Mouse (Mus musculus) CH12.LX (cell line): ENCODE data around the gene Frmd4a. TPM values are rescaled to one million over a fixed set of nuclear protein-coding genes. Genes with fewer than 3 reads are reported as not detected.

Experiments
- DNase-seq: peaks from one replicate; pipeline ENCODE4 v3.0.0-alpha.2; 2013; ENCODE audit errors: extremely low read depth
- H3K27ac ChIP-seq: 2 replicates; pipeline ENCODE4 v1.5.1; 2012; ENCODE audit warnings: low read depth, mild to moderate bottlenecking, control low read depth, moderate library complexity; ENCODE audit not compliant: insufficient read depth
- H3K27me3 ChIP-seq: replicated peaks from 2 replicates; pipeline ENCODE3; 2012; ENCODE audit warnings: inconsistent platforms
- H3K36me3 ChIP-seq, 2 experiments: replicated peaks in 1 of 2; 2 replicates each; pipeline versions ENCODE3 to v1.6.1; 2012; ENCODE audit warnings: inconsistent platforms in 1 of 2, low read length in 1 of 2, mild to moderate bottlenecking in 1 of 2, mixed read lengths in 1 of 2, moderate library complexity in 1 of 2; ENCODE audit not compliant: control insufficient read depth in 1 of 2, insufficient read depth in 1 of 2
- H3K4me1 ChIP-seq, 2 experiments: 2 replicates each; pipeline ENCODE4 v1.6.1; 2012; ENCODE audit warnings: inconsistent platforms in 1 of 2, moderate library complexity in 1 of 2; ENCODE audit not compliant: insufficient read depth in 2 of 2, control insufficient read depth in 1 of 2
- H3K4me2 ChIP-seq: 2 replicates; pipeline ENCODE4 v1.6.1; 2012; ENCODE audit warnings: low read depth, mild to moderate bottlenecking, control low read depth; ENCODE audit not compliant: poor library complexity, insufficient read depth, severe bottlenecking
- H3K4me3 ChIP-seq, 3 experiments: fragments of 150-350 bp in 1 of 3; sonication (generic) in 1 of 3; replicated peaks in 1 of 3; 2 replicates each; pipeline versions ENCODE3 to v1.5.1; 2011 to 2012; ENCODE audit warnings: low read depth in 2 of 3, low read length in 2 of 3, mild to moderate bottlenecking in 2 of 3, moderate library complexity in 2 of 3, control low read depth in 1 of 3, improper control_type of control experiment in 1 of 3, inconsistent platforms in 1 of 3, mixed read lengths in 1 of 3; ENCODE audit not compliant: poor library complexity in 1 of 3
- H3K79me2 ChIP-seq: replicated peaks from 2 replicates; pipeline ENCODE4 v1.6.1; 2012; ENCODE audit warnings: mild to moderate bottlenecking, moderate library complexity; ENCODE audit not compliant: control insufficient read depth, poor library complexity, insufficient read depth, severe bottlenecking; ENCODE audit errors: extremely low read depth
- H3K9ac ChIP-seq: 2 replicates; pipeline ENCODE4 v1.6.1; 2012; ENCODE audit warnings: low read depth, mild to moderate bottlenecking, control low read depth, moderate library complexity; ENCODE audit not compliant: insufficient read depth
- H3K9me3 ChIP-seq: replicated peaks from 2 replicates; pipeline ENCODE3; 2012; ENCODE audit warnings: low read length, inconsistent platforms, mixed read lengths
- BHLHE40 ChIP-seq: IDR thresholded peaks from 2 replicates; pipeline ENCODE4 v1.6.1; 2011; ENCODE audit warnings: mild to moderate bottlenecking, low read depth, low read length, improper control_type of control experiment
- CHD1 ChIP-seq: IDR thresholded peaks from 2 replicates; pipeline ENCODE4 v1.6.1; 2012; ENCODE audit warnings: low read depth, low read length, improper control_type of control experiment, inconsistent platforms
- CHD2 ChIP-seq: IDR thresholded peaks from 2 replicates; pipeline ENCODE4 v1.6.1; 2011; ENCODE audit warnings: low read length, improper control_type of control experiment
- CTCF ChIP-seq, 2 experiments: IDR thresholded peaks in 1 of 2; conservative IDR thresholded peaks in 1 of 2; 2 replicates each; pipeline ENCODE4 v1.5.1; 2011 to 2012; ENCODE audit warnings: low read depth in 2 of 2, low read length in 2 of 2, improper control_type of control experiment in 1 of 2, inconsistent platforms in 1 of 2, mild to moderate bottlenecking in 1 of 2, moderate library complexity in 1 of 2
- GABPA ChIP-seq: IDR thresholded peaks from 2 replicates; pipeline ENCODE4 v1.6.1; 2012; ENCODE audit warnings: low read depth, low read length, improper control_type of control experiment, inconsistent platforms; ENCODE audit not compliant: insufficient replicate concordance
- HCFC1 ChIP-seq: IDR thresholded peaks from 2 replicates; pipeline ENCODE4 v1.6.1; 2012; ENCODE audit warnings: low read depth, mild to moderate bottlenecking, inconsistent platforms, low read length, improper control_type of control experiment
- IRF4 ChIP-seq: IDR thresholded peaks from 2 replicates; pipeline ENCODE4 v1.6.1; 2014; ENCODE audit warnings: low read depth, mild to moderate bottlenecking, inconsistent platforms, low read length, improper control_type of control experiment
- JUND ChIP-seq: conservative IDR thresholded peaks from 2 replicates; pipeline ENCODE4 v1.6.1; 2011; ENCODE audit warnings: low read depth, low read length, improper control_type of control experiment
- KAT2A ChIP-seq: IDR thresholded peaks from 2 replicates; pipeline ENCODE4 v1.6.1; 2012; ENCODE audit warnings: low read length, improper control_type of control experiment, inconsistent platforms; ENCODE audit not compliant: insufficient replicate concordance
- MAFK ChIP-seq: IDR thresholded peaks from 2 replicates; pipeline ENCODE4 v1.6.1; 2011; ENCODE audit warnings: low read length, improper control_type of control experiment; ENCODE audit not compliant: insufficient replicate concordance
- MAX ChIP-seq: IDR thresholded peaks from 2 replicates; pipeline ENCODE4 v1.6.1; 2011; ENCODE audit warnings: low read length, improper control_type of control experiment
- MXI1 ChIP-seq: IDR thresholded peaks from 2 replicates; pipeline ENCODE4 v1.6.1; 2011; ENCODE audit warnings: mild to moderate bottlenecking, low read depth, low read length, improper control_type of control experiment
- MYC ChIP-seq: IDR thresholded peaks from 2 replicates; pipeline ENCODE4 v1.6.1; 2011; ENCODE audit warnings: low read depth, mild to moderate bottlenecking, improper control_type of control experiment, low read length
- NRF1 ChIP-seq: IDR thresholded peaks from 2 replicates; pipeline ENCODE4 v1.6.1; 2014; ENCODE audit warnings: low read depth, mild to moderate bottlenecking, inconsistent platforms, low read length, improper control_type of control experiment, moderate library complexity
- PAX5 ChIP-seq: IDR thresholded peaks from 2 replicates; pipeline ENCODE4 v1.6.1; 2012; ENCODE audit warnings: low read length, inconsistent platforms, mixed read lengths
- POLR2A ChIP-seq: IDR thresholded peaks from 2 replicates; pipeline ENCODE4 v1.6.1; 2011; ENCODE audit warnings: low read depth, mild to moderate bottlenecking, improper control_type of control experiment, low read length
- SIN3A ChIP-seq: IDR thresholded peaks from 2 replicates; pipeline ENCODE4 v1.6.1; 2012; ENCODE audit warnings: low read length, improper control_type of control experiment, inconsistent platforms
- SMC3 ChIP-seq: IDR thresholded peaks from 2 replicates; pipeline ENCODE4 v1.6.1; 2011; ENCODE audit warnings: low read depth, low read length, improper control_type of control experiment
- TCF12 ChIP-seq: IDR thresholded peaks from 2 replicates; pipeline ENCODE4 v1.6.1; 2014; ENCODE audit warnings: low read depth, mild to moderate bottlenecking, inconsistent platforms, low read length, improper control_type of control experiment
- UBTF ChIP-seq: IDR thresholded peaks from 2 replicates; pipeline ENCODE4 v1.6.1; 2012; ENCODE audit warnings: low read depth, mild to moderate bottlenecking, inconsistent platforms, low read length, improper control_type of control experiment, moderate library complexity
- USF1 ChIP-seq: IDR thresholded peaks from 2 replicates; pipeline ENCODE4 v1.6.1; 2014; ENCODE audit warnings: low read depth, mild to moderate bottlenecking, inconsistent platforms, low read length, improper control_type of control experiment
- USF2 ChIP-seq: conservative IDR thresholded peaks from 2 replicates; pipeline ENCODE4 v1.6.1; 2011; ENCODE audit warnings: low read depth, low read length, improper control_type of control experiment
- ZC3H11A ChIP-seq: IDR thresholded peaks from 2 replicates; pipeline ENCODE4 v1.6.1; 2012; ENCODE audit warnings: low read depth, mild to moderate bottlenecking, inconsistent platforms, low read length, improper control_type of control experiment
- ZNF384 ChIP-seq: IDR thresholded peaks from 2 replicates; pipeline ENCODE4 v1.6.1; 2012; ENCODE audit warnings: low read depth, low read length, improper control_type of control experiment, inconsistent platforms
- dilution Hi-C: fragments of 300-500 bp; cut with MboI; formaldehyde crosslinking; loops from 2 replicates; pipeline ENCODE4 v1.14.3; 2020; ENCODE audit warnings: low sequenced_read_pairs; ENCODE audit not compliant: extremely low pct_unique_long_range_greater_than_20kb, extremely low pct_ligation_motif_present
- in situ Hi-C: fragments of 300-500 bp; cut with MboI; formaldehyde crosslinking; loops from 3 replicates; pipeline ENCODE4 v1.14.3; 2019; ENCODE audit warnings: low sequenced_read_pairs, low pct_ligation_motif_present, low pct_unique_long_range_greater_than_20kb, mixed read lengths
- polyA plus RNA-seq: library from polyadenylated mRNA; unstranded; fragments of >175 nt; gene quantifications from 2 replicates; pipeline ENCODE4 v1.2.1, GENCODE M21; 2012; ENCODE audit warnings: low read depth; ENCODE audit not compliant: insufficient read length
- total RNA-seq, 2 experiments: library from RNA; depleted of rRNA; stranded (reverse); fragments of 300-350 nt in 1 of 2; fragments of >200 nt in 1 of 2; gene quantifications; 2 replicates each; pipeline ENCODE4 v1.2.3; 2012 to 2014

Gene Frmd4a
- total and polyA plus RNA-seq, 3 experiments, result 0.13 to 2.0 (median 0.32) TPM

GRCm38 (mm10) chr2:4194324-4195014 lies 177.0 kb downstream of the Frmd4a start:
- no peaks in the 10 kb centered on the region for H3K79me2 ChIP-seq
- no peaks in the 10 kb centered on the region for H3K27me3 ChIP-seq
- in situ Hi-C loops (no loop called here), dilution Hi-C loops (no loop called here)
- DNase-seq, result no peak
- no peaks in the 10 kb centered on the region for H3K9me3 ChIP-seq
- H3K4me2 ChIP-seq, result no peak overlapping the region
- no peak overlapping the region for H3K27ac ChIP-seq
- H3K4me1 ChIP-seq, result no peaks in the 10 kb centered on the region; a peak in 1 of 4 replicates
- H3K4me3 ChIP-seq, result no peak overlapping the region
- H3K9ac ChIP-seq, result no peak overlapping the region
- TF ChIP-seq USF1, result no peak
- no peak for TF ChIP-seq JUND
- TF ChIP-seq USF2, result no peak
- TF ChIP-seq ZNF384, result no peak
- no peak for TF ChIP-seq ZC3H11A
- TF ChIP-seq POLR2A, result no peak
- TF ChIP-seq IRF4, result no peak
- TF ChIP-seq NRF1, result no peak
- no peak for TF ChIP-seq CHD2
- no peak for TF ChIP-seq CTCF (conservative IDR thresholded peaks at IDR 0.05 in 1 of 2, IDR thresholded peaks at IDR 0.05 in 1 of 2; ENCODE audit: low read depth in 2 of 2, low read length in 2 of 2)
- no peak for TF ChIP-seq PAX5
- no peak for TF ChIP-seq MXI1
- no peak for TF ChIP-seq KAT2A
- no peak for TF ChIP-seq MYC
- TF ChIP-seq CHD1, result no peak
- no peaks in the 10 kb centered on the region for H3K36me3 ChIP-seq

- Histone ChIP-seq H3K4me2 (no peak overlapping the region), H3K36me3 (no peaks in the 10 kb centered on the region), H3K79me2 (no peaks in the 10 kb centered on the region), H3K27me3 (no peaks in the 10 kb centered on the region), H3K27ac (no peak overlapping the region), H3K9ac (no peak overlapping the region), H3K4me3 (no peak overlapping the region), H3K4me1 (no peaks in the 10 kb centered on the region; a peak in 1 of 4 replicates), H3K9me3 (no peaks in the 10 kb centered on the region)
- dilution Hi-C loops (no loop called here), in situ Hi-C loops (no loop called here)
- TF ChIP-seq BHLHE40 (no peak), SMC3 (no peak), GABPA (no peak), SIN3A (no peak), PAX5 (no peak), HCFC1 (no peak), ZC3H11A (no peak), CHD2 (no peak), MAX (no peak), MAFK (no peak), UBTF (no peak), TCF12 (no peak)
- DNase-seq, result no peak
Measured at GRCm38 (mm10) chr2:4196041-4196440, 178.5 kb downstream of the Frmd4a start.
